Mouse (Mus musculus) left cerebral cortex, postnatal 25 days (tissue): ENCODE measurements at regions not wholly inside any gene's neighbourhood (a gene's known extent, or its start where the extent isn't known, plus 50 kb on each side); places are given as distances from the start of the nearest gene placed in this dataset.

ENCODE experiments used
- DNase-seq, 2 experiments: peaks; one replicate each; pipeline ENCODE4 v3.0.0; 2022; ENCODE audit warnings: low spot score in 2 of 2, mixed read lengths in 1 of 2
- intact Hi-C: fragments of 180-260 bp; cut with DNase I; formaldehyde crosslinking; loops from one replicate; pipeline ENCODE4 v1.15.1; 2025

DNA sequence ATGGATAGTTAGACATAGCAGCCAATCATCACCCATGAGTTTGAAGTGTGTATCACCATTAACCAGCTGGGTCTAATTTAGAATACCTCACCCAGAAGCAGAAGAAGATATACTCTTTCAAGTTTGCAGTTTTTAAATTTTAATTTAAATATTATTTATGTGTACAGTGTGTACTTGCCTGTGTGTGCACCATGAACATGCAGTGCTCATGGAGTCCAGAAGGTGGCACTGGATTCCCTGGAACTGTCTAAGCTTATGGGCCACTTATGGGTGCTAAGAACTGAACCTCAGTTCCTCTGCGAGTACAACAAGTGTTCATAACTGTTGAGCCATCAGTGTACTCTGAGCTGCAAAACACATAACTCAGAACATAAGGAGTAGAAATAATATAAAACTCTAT lies 675.6 kb downstream of the Adcyap1 start:
- intact Hi-C loops = no loop called here
- no peak for DNase-seq

DNA sequence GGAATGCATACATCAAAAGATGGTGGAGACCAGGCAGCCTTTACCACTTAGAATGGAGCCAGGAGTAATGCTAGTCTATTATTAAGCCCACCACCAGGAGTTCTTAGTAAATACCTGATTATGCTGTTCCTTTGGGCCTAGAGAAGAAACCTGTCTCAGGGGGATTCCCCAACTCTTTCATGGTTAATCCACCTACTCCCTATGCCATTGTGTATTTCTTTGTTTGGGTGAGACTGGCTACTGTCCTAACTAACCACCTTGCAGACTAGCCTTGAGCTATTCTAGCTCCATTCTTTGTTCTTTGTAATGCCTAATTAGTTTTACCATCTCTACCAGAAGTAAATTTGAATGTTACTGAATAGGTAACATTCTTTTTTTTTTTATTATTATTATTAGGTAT lies 706.8 kb downstream of the Adcyap1 start:
- DNase-seq = no peak
- intact Hi-C loops = no loop called here

DNA sequence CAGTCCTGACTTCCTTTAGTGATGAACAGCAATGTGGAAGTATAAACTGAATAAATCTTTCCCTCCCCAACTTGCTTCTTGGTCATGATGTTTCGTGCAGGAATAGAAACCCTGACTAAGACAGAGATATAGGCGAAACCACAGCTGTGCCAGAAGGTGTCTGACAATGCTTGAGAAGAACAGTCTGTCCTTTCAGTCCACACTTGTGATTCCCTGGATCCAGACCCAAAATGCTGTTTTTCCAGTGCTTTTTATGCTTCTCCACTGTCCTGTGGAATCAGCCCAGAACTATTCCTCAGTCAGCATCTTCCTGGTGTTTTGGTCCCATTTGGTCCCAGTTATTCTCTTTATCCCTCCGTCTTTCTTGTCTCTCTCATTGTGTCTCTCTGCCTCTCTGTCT lies 723.6 kb downstream of the Adcyap1 start:
- DNase-seq = peak in 1 of 2 experiments; percentile 38
- intact Hi-C loops = loop anchor here (10.0 kb wide), 1 partner anchor 312 kb away; no protein-coding TSS in a partner anchor

DNA sequence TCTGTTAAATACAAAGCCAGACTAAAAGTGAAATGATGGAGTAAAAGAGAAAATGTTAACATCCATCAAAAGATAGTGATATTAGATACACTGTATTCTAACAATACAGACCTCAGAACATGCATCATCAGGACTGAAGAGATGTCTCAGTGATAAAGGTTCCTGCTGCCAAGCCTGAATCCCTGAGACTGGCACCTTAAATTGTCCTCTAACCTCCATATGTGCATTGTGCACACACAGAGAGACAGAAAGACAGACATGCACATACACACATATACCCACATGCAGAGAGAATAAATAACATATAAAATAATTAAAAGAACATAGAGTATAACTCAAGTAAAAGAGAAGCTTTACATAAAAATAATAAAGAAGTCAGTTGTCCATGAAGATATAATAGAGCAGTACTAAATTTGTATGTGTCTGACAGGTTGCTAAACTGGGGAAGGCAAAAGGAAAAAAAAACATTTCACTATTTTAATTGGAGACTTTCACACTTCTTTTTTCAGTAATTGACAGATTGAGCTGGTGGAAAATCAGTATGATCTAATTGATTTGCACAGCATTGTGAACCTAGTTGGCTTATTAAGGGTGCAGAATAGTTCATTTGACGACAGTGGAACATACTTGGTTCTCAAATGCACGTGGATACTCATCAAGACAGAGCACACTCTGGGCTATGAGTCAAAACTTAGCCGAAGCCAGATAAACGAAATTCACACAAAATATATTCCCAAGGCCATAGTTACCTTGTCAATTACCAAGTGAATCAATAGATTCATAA lies 725.6 kb downstream of the Adcyap1 start:
- no peak for DNase-seq
- intact Hi-C loops = loop anchor here (10.0 kb wide), 1 partner anchor 310 kb away; no protein-coding TSS in a partner anchor
